Mouse (Mus musculus): Measurements from ENCODE around the gene St7.

- no peak for TF ChIP-seq POLR2A (IDR thresholded peaks at IDR 0.05; ENCODE audit: low read depth, low read length)
- no peak for TF ChIP-seq CTCF (IDR thresholded peaks at IDR 0.05; ENCODE audit: borderline replicate concordance, insufficient read depth, low read length)
Measured at GRCm38 (mm10) chr6:17876670-17877179, 184.0 kb downstream of the St7 start.

All from embryonic fibroblast, embryonic 13.5 days (primary cell).